Mouse (Mus musculus) hematopoietic stem cell, adult 5-6 weeks (primary cell): ENCODE data around the gene Msh2. TPM values are rescaled to one million over a fixed set of nuclear protein-coding genes. Genes with fewer than 3 reads are reported as not detected.
"Not testable (repeated sequence)": the region's sequence is repeated elsewhere in the genome, so short reads cannot be mapped to it uniquely, and the experiment has no call there.

Source experiments
- ATAC-seq, 2 experiments: fragments of 125-278 bp in 1 of 2; replicated peaks in 1 of 2; 2 replicates each; pipeline ENCODE4 v1.8.0; 2016 to 2017; ENCODE audit warnings: inconsistent platforms in 2 of 2, mild to moderate bottlenecking in 2 of 2, moderate number of reproducible peaks in 2 of 2, low read depth in 1 of 2, moderate TSS enrichment in 1 of 2; ENCODE audit not compliant: low FRiP score in 2 of 2, poor library complexity in 2 of 2, severe bottlenecking in 2 of 2, insufficient read depth in 1 of 2, low TSS enrichment in 1 of 2
- total RNA-seq: library from RNA; stranded (forward); fragments of 172-1452, 232-1000 nt; gene quantifications from 2 replicates; pipeline ENCODE4 v1.2.3, GENCODE M21; 2017

The Msh2 gene
- total RNA-seq: 109 and 134 TPM in 2 replicates

DNA sequence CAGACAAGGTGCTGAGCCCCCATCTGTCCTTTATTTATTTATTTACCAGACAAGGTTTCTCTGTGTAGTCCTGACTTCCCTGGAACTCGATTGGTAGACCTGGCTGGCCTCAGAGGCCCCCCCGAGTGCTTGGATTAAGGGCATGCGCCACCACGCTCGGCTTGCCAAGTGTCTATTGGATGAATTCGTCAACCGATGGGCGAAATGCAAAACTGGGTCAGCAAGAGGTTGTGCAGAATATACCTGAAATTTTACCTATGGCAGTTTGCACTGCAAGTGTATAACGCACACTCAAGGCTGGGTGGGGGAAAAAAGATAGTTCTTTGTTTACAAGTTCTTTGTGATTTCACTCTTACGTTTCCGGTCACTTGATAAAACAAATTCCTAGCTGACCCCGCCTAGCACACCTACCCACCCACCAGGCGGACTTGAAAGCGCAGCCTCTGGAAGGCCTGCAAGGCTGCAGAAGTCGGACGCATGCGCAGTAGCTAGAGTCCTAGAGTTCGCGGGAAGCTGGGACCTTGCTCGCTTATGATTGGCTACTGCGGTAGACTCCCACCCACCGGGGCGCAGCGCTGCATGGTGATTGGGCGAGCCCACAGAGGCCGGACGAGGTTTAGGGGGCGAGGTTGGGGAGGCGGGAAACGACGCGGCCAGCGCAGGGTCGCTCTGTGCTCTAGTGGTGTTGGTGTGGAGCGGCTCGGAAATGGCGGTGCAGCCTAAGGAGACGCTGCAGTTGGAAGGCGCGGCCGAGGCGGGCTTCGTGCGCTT is at the start of gene Msh2:
TSS of gene Msh2 (plus strand) at position 441 of the 771 bp plus-strand sequence.
- peak; percentile 99 to 100 for ATAC-seq

DNA sequence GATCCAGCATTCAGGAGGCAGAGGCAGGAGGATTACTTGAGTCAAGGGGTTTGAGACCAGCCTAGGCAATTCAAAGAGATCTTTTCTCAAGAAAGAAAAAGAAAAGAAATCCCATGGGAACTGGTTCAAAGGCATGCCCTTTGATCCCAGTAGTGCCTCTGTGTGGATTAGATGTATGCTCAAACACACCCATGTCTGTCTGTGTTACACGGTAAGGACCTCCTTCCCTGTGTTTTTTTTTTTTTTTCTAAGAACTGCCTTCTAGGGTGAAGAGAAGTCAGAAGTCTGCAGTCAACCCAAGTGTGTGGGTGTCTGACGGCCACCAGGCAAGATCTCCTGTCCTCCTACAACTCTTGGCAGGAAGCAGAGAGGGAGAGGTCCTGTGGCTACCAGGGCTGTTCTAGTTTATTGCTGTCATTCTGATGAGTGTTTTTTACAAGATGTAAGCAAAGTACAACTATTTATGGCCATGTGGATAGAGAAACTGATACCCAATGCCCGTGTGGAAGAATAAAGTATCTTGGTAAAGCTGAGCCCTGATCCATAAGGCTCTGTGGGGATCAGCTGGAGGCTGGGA is 46.5 kb upstream of the Msh2 start:
- no peak for ATAC-seq

DNA sequence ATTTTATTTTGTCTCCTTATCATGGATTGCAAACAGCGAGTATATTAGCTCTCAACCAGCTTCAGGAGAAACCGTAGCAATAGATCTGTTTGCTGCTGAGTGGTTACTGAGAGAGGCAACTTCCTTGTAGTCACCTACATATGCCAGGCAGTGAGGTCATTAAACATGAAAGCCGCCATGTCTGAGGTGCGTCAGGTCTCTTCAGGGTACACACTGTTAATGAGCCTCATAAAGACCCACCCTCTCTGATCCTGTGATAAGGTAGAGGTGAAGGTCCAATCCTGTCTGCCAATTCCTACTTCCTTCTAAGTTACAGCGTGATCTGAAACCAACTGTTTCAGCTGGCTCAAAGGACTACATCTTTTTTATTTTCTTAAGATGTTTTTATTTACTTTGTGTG is 44.0 kb upstream of the Msh2 start:
- ATAC-seq: no peak

GRCm38 (mm10) chr17:87628706-87629105 is 43.4 kb upstream of the Msh2 start:
- ATAC-seq: no peak

- no peak for ATAC-seq
Observed at GRCm38 (mm10) chr17:87637056-87637389, 35.1 kb upstream of the Msh2 start.

GRCm38 (mm10) chr17:87639242-87639641 is 32.9 kb upstream of the Msh2 start:
- ATAC-seq: peak; percentile 26 to 43; a peak in 2 of 4 replicates

DNA sequence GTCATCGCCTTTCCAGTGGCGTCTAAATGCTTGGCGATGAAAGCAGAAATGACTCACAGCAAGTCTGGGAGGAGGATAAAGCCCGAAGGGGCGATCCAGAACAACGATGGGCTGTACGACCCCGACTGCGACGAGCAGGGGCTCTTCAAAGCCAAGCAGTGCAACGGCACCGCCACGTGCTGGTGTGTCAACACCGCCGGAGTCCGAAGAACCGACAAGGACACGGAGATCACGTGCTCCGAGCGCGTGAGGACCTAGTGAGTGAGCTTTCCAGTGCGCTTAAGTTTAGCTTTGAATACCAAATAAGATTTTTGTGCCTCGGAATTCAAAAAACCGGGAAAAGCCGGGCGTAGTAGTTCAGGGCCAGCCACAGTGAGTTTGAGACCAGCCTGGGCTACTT is 31.9 kb upstream of the Msh2 start:
- ATAC-seq: no peak

- no peak for ATAC-seq
Observed at GRCm38 (mm10) chr17:87641006-87641405, 31.1 kb upstream of the Msh2 start.

DNA sequence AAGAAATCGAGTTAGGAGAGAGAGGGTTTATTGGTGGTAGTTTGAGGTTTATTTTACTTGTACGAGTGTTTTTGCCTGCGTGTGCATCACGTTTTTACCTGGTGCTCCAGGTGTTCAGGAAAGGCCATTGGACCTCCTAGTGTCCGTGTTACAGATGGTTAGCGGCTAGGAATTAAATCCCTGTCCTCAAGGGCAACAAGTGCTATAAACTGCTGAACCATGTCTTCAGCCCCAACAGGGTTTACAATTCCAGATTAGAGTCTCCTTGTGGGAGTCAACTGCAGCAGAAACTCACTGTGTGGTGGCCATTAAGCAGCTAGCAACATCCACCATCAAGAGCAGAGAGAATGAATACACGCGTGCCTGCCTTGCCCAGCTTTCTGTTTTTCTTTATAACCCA is 29.4 kb upstream of the Msh2 start:
- ATAC-seq: no peak

GRCm38 (mm10) chr17:87655616-87656015 is 16.5 kb upstream of the Msh2 start:
- not testable (repeated sequence) for ATAC-seq

- not testable (repeated sequence) for ATAC-seq
Observed at GRCm38 (mm10) chr17:87661958-87662573, 10.1 kb upstream of the Msh2 start.

DNA sequence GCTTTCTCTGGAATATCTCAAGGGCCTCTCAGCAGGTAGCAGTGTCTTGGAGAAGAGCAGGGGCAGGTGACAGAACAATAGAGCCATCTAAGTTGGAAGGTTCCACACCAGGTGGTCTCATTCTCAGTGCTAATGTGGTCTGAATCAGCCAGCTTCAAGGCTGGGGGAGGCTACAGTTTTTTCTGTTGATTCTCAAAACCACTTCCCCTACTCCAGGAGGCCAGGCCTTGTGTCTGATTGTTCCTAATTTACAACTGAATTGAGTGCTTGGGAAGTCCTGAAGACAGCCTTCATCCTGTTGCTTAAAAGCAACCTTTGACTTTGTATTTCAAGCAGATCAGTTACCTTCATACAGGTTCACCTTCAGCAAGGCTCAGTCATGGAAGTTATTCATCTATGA is 7.9 kb upstream of the Msh2 start:
- ATAC-seq: no peak

GRCm38 (mm10) chr17:87665066-87665822 is 6.9 kb upstream of the Msh2 start:
- 0 out of 4 replicates have a peak, but pooled peaks of 1 of the 2 experiments have one; percentile 32 for ATAC-seq

- ATAC-seq: peak; percentile 28 to 43
Observed at GRCm38 (mm10) chr17:87672677-87673286, 652 bp downstream of the Msh2 start.

DNA sequence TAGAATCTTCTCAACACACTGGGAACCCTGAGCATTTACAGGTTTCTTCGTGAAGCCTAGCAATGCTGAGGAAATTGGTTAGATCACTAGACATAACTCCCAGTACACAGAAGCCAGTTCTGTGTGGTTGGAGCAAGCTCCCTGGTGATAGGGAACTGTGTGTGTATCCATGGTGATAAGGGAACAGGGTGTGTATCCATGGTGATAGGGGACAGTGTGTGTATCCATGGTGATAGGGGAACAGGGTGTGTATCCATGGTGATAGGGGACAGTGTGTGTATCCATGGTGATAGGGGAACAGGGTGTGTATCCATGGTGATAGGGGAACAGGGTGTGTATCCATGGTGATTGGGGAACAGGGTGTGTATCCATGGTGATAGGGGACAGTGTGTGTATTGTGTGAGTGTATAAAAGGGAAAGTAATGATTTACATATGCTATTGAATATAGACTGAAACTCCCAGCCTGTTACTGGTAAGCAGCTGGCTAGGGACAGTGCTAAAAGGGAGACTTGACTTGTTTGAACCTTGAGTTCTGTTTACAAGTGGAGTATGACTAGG is 4.9 kb downstream of the Msh2 start:
- ATAC-seq: not testable (repeated sequence)

DNA sequence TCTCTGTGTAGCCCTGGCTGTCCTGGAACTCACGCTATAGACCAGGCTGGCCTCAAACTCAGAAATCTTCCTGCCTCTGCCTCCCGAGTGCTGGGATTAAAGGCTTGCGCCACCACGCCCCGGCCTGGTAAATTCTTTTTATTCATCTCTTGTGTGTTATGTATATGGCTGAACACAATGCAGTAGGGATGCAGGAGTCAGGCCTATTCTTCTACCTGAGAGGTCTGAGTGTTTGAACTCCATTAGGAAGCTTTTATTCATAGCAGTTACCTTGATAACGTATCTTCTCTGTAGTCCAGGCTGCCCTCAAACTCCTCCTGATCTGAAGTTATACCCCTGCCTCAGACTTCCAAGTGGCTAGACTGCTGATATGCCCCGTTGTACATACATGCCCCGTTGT is 5.5 kb downstream of the Msh2 start:
- no peak for ATAC-seq

DNA sequence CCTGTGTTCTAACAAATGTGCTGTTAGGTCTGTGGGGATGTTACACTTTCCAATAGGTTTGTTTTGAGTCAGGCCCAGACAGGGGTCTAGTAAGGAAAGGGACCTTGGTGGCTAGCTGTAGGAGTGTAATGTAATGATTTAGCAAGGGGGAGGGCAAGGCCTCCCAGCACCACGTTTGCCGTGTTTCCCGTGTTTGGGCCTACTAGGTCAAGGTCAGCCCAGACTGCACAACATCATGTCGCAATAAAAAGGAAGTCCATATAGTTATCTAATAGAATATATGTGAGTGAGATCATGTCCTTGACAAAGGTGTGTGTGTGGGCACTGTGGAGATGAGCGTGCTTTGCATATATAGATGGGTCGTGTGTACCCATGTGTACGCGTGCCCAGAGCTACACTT is 17.1 kb downstream of the Msh2 start:
- no peak for ATAC-seq
